Mouse (Mus musculus): ENCODE measurements at regions not wholly inside any gene's neighbourhood (a gene's known extent, or its start where the extent isn't known, plus 50 kb on each side); places are given as distances from the start of the nearest gene placed in this dataset.
"Not testable (repeated sequence)": the region's sequence is repeated elsewhere in the genome, so short reads cannot be mapped to it uniquely, and the experiment has no call there.

DNA sequence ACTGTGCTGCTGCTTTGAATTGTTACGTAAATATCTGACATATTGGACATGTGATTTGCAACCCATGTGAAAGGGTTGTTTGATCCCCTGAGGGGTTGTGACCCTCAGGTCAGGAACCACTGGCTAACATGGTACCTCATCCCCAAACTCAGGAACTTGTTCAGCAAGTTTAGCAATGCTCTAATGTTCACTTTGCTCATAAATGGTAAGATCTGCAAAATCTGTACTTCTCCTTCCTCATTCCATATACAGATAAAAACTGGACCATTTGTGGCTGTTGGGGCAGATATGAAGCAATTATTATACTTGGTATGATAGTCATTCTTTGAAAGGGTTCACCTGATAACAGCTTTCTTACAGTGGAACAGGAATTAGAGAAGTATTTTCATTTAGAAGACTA lies 463.7 kb upstream of the Acvr2a start:
- no peak for TF ChIP-seq CTCF (IDR thresholded peaks at IDR 0.05; ENCODE audit: borderline replicate concordance, insufficient read depth, low read length)
- no peak for TF ChIP-seq POLR2A (IDR thresholded peaks at IDR 0.05; ENCODE audit: low read depth, low read length)
- Histone ChIP-seq H3K4me3 (ENCODE audit: insufficient read depth, low read length) (no peak overlapping the region), H3K27ac (ENCODE audit: insufficient read depth, low read length) (no peak overlapping the region), H3K4me1 (ENCODE audit: control insufficient read depth, insufficient read depth, low read length) (no peaks in the 10 kb centered on the region)

DNA sequence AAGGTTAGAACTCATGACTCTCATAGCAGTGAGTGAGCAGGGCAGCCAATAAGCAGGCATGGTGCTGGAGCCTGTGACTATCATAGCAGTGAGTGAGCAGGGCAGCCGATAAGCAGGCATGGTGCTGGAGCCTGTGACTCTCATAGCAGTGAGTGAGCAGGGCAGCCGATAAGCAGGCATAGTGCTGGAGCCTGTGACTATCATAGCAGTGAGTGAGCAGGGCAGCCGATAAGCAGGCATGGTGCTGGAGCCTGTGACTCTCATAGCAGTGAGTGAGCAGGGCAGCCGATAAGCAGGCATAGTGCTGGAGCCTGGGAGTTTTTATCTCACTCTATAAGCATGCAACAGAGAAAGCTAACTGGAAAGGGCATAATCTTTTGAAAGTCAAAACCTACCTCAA lies 442.3 kb upstream of the Acvr2a start:
- not testable (repeated sequence) for H3K4me1 ChIP-seq (ENCODE audit: control insufficient read depth, insufficient read depth, low read length); H3K27ac ChIP-seq (ENCODE audit: insufficient read depth, low read length); H3K4me3 ChIP-seq (ENCODE audit: insufficient read depth, low read length)

DNA sequence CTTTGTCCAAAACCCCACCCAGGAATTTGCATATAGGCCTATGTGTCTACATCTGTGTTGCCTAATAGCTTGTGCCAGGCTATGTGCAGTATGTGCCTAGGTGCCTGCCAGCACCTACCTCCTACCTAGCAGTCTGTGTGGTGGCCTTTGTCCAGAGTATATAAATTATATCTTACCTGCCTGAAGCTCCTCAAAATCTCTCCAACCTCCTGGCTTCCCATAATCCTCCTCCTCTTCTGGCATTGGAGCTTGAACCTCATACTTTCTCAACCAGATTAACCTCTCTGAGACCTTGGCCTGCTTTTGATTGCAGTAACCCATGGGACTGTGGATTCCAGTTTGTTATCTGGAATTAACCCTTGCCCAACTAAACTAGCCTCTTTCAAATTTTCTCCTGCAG lies 440.8 kb upstream of the Acvr2a start:
- H3K4me1 ChIP-seq (ENCODE audit: control insufficient read depth, insufficient read depth, low read length), result no peaks in the 10 kb centered on the region
- TF ChIP-seq POLR2A (IDR thresholded peaks at IDR 0.05; ENCODE audit: low read depth, low read length), result no peak
- no peak for TF ChIP-seq CTCF (IDR thresholded peaks at IDR 0.05; ENCODE audit: borderline replicate concordance, insufficient read depth, low read length)
- no peak overlapping the region for H3K27ac ChIP-seq (ENCODE audit: insufficient read depth, low read length)
- no peak overlapping the region for H3K4me3 ChIP-seq (ENCODE audit: insufficient read depth, low read length)

DNA sequence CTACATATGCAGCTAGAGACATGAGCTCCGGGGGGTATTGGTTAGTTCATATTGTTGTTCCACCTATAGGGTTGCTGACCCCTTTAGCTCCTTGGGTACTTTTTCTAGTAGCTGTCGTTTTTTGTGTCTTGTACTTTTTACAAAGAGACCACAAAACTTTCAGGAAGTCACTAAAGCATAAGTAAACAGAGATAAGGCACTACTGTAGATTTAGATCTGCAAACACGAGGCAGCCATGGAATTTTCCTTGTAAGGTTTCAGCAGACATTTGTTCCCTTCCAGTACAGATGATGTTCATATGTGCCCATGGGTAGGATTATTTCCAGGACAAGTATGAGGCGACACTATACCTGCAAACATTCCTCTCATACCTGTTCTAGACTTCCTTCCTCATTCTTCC lies 439.6 kb upstream of the Acvr2a start:
- Histone ChIP-seq H3K27ac (ENCODE audit: insufficient read depth, low read length) (no peak overlapping the region), H3K4me3 (ENCODE audit: insufficient read depth, low read length) (no peak overlapping the region), H3K4me1 (ENCODE audit: control insufficient read depth, insufficient read depth, low read length) (no peaks in the 10 kb centered on the region)
- TF ChIP-seq POLR2A (IDR thresholded peaks at IDR 0.05; ENCODE audit: low read depth, low read length) (no peak), CTCF (IDR thresholded peaks at IDR 0.05; ENCODE audit: borderline replicate concordance, insufficient read depth, low read length) (no peak)

DNA sequence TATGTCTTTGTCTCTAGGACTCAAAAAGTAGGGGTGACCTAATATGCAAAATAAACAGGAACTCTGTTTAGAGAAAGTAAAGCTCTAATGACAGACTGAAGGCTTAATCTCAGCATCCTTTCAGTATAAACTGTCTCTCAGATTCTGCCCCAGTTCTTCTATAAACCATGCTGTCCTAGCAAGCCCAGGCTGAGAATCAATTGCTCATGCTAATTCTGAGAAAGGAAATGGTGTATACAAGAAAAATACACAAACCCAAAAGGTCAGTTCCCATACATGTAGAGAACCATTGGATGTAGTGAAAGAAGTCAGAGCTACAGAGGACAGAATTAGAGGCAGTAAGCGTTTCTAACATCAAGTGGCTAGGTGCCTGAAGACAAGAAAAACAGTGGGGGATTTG lies 435.7 kb upstream of the Acvr2a start:
- Histone ChIP-seq H3K27ac (ENCODE audit: insufficient read depth, low read length) (no peak overlapping the region), H3K4me3 (ENCODE audit: insufficient read depth, low read length) (no peak overlapping the region), H3K4me1 (ENCODE audit: control insufficient read depth, insufficient read depth, low read length) (no peaks in the 10 kb centered on the region)
- no peak for TF ChIP-seq POLR2A (IDR thresholded peaks at IDR 0.05; ENCODE audit: low read depth, low read length)
- TF ChIP-seq CTCF (IDR thresholded peaks at IDR 0.05; ENCODE audit: borderline replicate concordance, insufficient read depth, low read length), result no peak

DNA sequence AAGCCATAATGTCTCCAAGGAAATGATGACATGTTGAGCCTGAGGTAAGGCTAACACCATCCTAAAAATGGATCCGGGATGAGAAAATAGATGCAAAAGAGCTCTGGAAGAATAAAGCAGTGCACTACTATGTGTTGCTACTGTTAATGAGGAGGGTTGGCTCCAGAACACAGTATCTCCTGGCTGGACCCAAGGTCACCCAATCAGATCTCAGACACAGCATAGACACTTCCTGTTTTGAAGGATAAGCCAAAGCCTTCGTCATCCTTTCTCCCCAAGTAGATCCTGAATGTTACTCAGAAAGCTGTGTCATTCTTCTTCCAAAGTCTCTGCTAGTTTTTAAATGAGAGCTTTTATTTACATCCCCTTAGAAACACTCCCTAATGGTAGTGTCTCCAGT lies 435.2 kb upstream of the Acvr2a start:
- no peak overlapping the region for H3K27ac ChIP-seq (ENCODE audit: insufficient read depth, low read length)
- H3K4me3 ChIP-seq (ENCODE audit: insufficient read depth, low read length), result no peak overlapping the region
- TF ChIP-seq CTCF (IDR thresholded peaks at IDR 0.05; ENCODE audit: borderline replicate concordance, insufficient read depth, low read length) (no peak), POLR2A (IDR thresholded peaks at IDR 0.05; ENCODE audit: low read depth, low read length) (no peak)
- no peaks in the 10 kb centered on the region for H3K4me1 ChIP-seq (ENCODE audit: control insufficient read depth, insufficient read depth, low read length)

DNA sequence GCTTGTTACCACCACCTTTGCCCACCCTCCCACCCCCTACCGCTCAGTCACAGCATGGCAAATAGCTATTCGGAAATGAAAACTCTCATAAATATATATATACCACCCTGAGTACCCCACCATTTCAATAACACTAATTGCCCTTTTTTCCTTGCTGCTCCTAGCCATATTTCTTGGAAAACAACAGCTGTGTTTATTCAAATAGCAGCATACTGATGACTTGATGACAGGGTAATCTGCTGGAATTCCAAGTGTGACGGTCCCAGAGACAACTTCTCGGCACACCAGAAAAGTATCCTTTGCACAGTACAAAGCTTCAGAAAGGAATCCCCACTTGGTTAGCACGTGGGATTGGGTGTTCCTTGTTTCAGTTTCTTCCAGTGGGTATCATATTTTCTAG lies 433.8 kb upstream of the Acvr2a start:
- no peaks in the 10 kb centered on the region for H3K4me1 ChIP-seq (ENCODE audit: control insufficient read depth, insufficient read depth, low read length)
- H3K27ac ChIP-seq (ENCODE audit: insufficient read depth, low read length), result no peak overlapping the region
- no peak overlapping the region for H3K4me3 ChIP-seq (ENCODE audit: insufficient read depth, low read length)
- TF ChIP-seq CTCF (IDR thresholded peaks at IDR 0.05; ENCODE audit: borderline replicate concordance, insufficient read depth, low read length) (no peak), POLR2A (IDR thresholded peaks at IDR 0.05; ENCODE audit: low read depth, low read length) (no peak)

DNA sequence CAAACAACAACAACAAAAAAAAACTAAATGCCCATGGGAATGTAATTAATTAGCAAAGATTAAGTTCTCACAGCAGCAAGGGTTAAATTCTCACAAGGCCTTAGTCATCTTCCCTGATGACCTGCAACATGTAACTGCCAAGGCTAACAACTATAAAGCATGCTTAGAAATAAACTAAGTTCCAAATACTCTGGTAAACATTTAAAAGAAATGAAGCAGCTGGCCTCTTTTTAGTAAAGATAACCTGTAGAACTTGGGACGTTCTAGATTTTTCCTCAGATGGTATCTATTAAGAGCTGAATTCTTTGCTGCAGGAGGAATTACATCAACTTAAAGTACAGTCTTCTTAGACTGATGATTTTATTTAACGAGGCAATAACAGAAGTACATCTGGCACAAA lies 433.1 kb upstream of the Acvr2a start:
- no peak overlapping the region for H3K4me3 ChIP-seq (ENCODE audit: insufficient read depth, low read length)
- TF ChIP-seq POLR2A (IDR thresholded peaks at IDR 0.05; ENCODE audit: low read depth, low read length) (no peak), CTCF (IDR thresholded peaks at IDR 0.05; ENCODE audit: borderline replicate concordance, insufficient read depth, low read length) (no peak)
- no peaks in the 10 kb centered on the region for H3K4me1 ChIP-seq (ENCODE audit: control insufficient read depth, insufficient read depth, low read length)
- H3K27ac ChIP-seq (ENCODE audit: insufficient read depth, low read length), result no peak overlapping the region

DNA sequence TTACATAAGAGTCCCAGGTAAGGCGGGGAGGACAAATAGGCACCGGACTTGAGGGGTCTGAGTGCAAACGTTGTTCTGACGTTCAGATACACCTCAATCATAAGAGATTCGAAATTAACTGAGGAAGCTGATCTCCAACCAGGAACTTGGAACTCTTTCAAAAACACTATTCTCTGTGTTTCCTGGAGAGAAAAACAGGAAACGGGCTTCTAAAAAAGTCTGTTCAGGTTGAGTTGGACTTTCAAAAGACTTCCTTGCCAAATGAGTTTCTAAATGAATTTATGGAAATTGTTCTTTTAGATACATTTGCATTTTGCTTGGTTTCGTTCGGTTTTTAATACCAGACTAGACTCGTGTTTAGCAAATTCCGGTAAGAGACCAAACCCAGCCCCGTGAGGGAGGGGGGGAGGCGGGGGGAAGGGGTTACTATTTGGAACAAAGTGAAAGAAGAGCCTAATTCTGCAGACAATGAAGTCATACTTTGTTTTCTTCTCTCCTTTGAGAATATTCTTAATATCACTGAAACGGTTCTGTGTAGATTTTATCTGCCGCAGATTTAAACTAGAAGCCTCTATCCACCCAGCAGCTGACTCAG lies 432.3 kb upstream of the Acvr2a start:
- H3K27ac ChIP-seq (ENCODE audit: insufficient read depth, low read length), result no peak overlapping the region
- H3K4me1 ChIP-seq (ENCODE audit: control insufficient read depth, insufficient read depth, low read length), result no peaks in the 10 kb centered on the region
- no peak overlapping the region for H3K4me3 ChIP-seq (ENCODE audit: insufficient read depth, low read length)
- TF ChIP-seq POLR2A (IDR thresholded peaks at IDR 0.05; ENCODE audit: low read depth, low read length) (no peak), CTCF (IDR thresholded peaks at IDR 0.05; ENCODE audit: borderline replicate concordance, insufficient read depth, low read length) (no peak)

DNA sequence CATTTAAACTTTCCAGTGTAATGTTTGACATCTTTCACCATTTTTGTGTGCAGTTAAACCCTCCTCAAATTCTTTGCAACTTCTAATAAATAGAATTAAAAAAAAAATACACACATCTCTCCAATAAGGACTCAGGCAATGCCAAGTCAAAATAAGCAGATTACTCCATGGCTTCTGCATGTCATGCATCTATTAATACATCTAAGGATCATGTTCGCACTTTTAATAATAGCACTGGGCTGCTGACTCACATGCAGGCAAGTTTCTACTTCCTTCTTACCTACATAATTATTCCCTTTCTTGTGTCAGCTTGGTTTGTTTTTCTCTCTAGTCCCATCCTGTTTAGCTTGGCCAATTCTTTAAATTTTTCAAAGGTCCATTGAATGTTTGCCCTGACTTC lies 415.4 kb upstream of the Acvr2a start:
- Histone ChIP-seq H3K4me3 (ENCODE audit: insufficient read depth, low read length) (no peak overlapping the region), H3K27ac (ENCODE audit: insufficient read depth, low read length) (no peak overlapping the region), H3K4me1 (ENCODE audit: control insufficient read depth, insufficient read depth, low read length) (no peaks in the 10 kb centered on the region)
- TF ChIP-seq POLR2A (IDR thresholded peaks at IDR 0.05; ENCODE audit: low read depth, low read length), result no peak
- TF ChIP-seq CTCF (IDR thresholded peaks at IDR 0.05; ENCODE audit: borderline replicate concordance, insufficient read depth, low read length), result no peak

DNA sequence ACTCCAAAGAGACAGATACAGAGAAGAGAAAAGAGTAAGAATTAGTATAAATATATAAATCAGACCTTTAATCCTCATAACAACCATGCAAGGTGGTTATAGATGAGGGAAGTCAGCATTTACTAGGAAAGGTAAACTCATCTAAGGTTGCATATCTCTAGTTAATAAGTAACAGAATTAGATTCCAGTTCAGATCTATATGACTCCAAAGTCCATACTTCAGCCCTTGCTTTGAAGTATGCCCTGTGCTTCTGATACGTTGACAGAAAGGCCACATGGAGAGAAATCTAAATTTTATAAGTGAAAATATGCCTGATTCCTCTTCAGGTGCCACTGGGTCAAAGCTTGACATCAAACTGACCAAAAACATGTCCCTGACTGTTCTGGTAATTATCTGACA lies 414.7 kb upstream of the Acvr2a start:
- H3K27ac ChIP-seq (ENCODE audit: insufficient read depth, low read length), result no peak overlapping the region
- H3K4me3 ChIP-seq (ENCODE audit: insufficient read depth, low read length), result no peak overlapping the region
- TF ChIP-seq CTCF (IDR thresholded peaks at IDR 0.05; ENCODE audit: borderline replicate concordance, insufficient read depth, low read length), result no peak
- no peak for TF ChIP-seq POLR2A (IDR thresholded peaks at IDR 0.05; ENCODE audit: low read depth, low read length)
- no peaks in the 10 kb centered on the region for H3K4me1 ChIP-seq (ENCODE audit: control insufficient read depth, insufficient read depth, low read length)

Measured in embryonic fibroblast, embryonic 13.5 days (primary cell).